Mouse (Mus musculus) stomach, embryonic 14.5 days (tissue): ENCODE measurements around the gene Zfp566. TPM values are rescaled to one million over a fixed set of nuclear protein-coding genes. Genes with fewer than 3 reads are reported as not detected.
A peak's percentile ranks its signal among the peaks of the same experiment; 100 is the strongest.

ENCODE experiments used
- ATAC-seq: fragments of 200-750 bp; cut with Nextera tagmentation; 2 replicates; pipeline ENCODE4 v1.8.0; 2017; ENCODE audit warnings: low read depth, moderate TSS enrichment; ENCODE audit not compliant: insufficient number of reproducible peaks, insufficient read depth, low FRiP score
- H3K27ac ChIP-seq: fragments of 300-500 bp; sonication (generic); 2 replicates; pipeline ENCODE4 v1.5.1; 2014; ENCODE audit warnings: mild to moderate bottlenecking, low read length, moderate library complexity, mixed read lengths
- H3K27me3 ChIP-seq: fragments of 300-500 bp; sonication (generic); 2 replicates; pipeline ENCODE4 v1.6.1; 2014; ENCODE audit warnings: low read length, control low read depth, mixed read lengths; ENCODE audit not compliant: control insufficient read depth, insufficient read depth
- H3K36me3 ChIP-seq: fragments of 300-500 bp; sonication (generic); 2 replicates; pipeline ENCODE4 v1.6.1; 2014; ENCODE audit warnings: mild to moderate bottlenecking, control low read depth, low read length, moderate library complexity, mixed read lengths; ENCODE audit not compliant: control insufficient read depth, insufficient read depth
- H3K4me1 ChIP-seq: fragments of 300-500 bp; sonication (generic); 2 replicates; pipeline ENCODE4 v1.6.1; 2014; ENCODE audit warnings: low read length, control low read depth, mixed read lengths; ENCODE audit not compliant: control insufficient read depth, insufficient read depth
- H3K4me2 ChIP-seq: fragments of 300-500 bp; sonication (generic); replicated peaks from 2 replicates; pipeline ENCODE4 v1.6.1; 2014; ENCODE audit warnings: low read depth, low read length, control low read depth
- H3K4me3 ChIP-seq: fragments of 300-500 bp; sonication (generic); 2 replicates; pipeline ENCODE4 v1.5.1; 2014; ENCODE audit warnings: low read depth, low read length, control low read depth
- H3K9ac ChIP-seq: fragments of 300-500 bp; sonication (generic); replicated peaks from 2 replicates; pipeline ENCODE4 v1.6.1; 2014; ENCODE audit warnings: low read depth, mild to moderate bottlenecking, control low read depth, low read length, moderate library complexity, mixed read lengths
- H3K9me3 ChIP-seq: fragments of 300-500 bp; sonication (generic); 2 replicates; pipeline ENCODE4 v1.6.1; 2016; ENCODE audit warnings: low read depth, low read length, control low read depth; ENCODE audit not compliant: control insufficient read depth
- WGBS: fragments of 180-500 bp; shearing (Covaris S2); extraction: QIAGEN DNeasy Blood & Tissue Kit; methylation state at CpG from one replicate; pipeline ENCODE4 v1.1.7; 2014; 5-methylcytosine and 5-hydroxymethylcytosine counted together
- polyA plus RNA-seq: library from polyadenylated mRNA; unstranded; fragments of >200 nt; fragmentation: Nextera tagmentation; extraction: Ambion mirVana; gene quantifications from 2 replicates; pipeline ENCODE4 v1.2.1, GENCODE M21; 2014

Gene Zfp566
- polyA plus RNA-seq, 1 experiment from 2014 or later: 11.2 TPM

DNA sequence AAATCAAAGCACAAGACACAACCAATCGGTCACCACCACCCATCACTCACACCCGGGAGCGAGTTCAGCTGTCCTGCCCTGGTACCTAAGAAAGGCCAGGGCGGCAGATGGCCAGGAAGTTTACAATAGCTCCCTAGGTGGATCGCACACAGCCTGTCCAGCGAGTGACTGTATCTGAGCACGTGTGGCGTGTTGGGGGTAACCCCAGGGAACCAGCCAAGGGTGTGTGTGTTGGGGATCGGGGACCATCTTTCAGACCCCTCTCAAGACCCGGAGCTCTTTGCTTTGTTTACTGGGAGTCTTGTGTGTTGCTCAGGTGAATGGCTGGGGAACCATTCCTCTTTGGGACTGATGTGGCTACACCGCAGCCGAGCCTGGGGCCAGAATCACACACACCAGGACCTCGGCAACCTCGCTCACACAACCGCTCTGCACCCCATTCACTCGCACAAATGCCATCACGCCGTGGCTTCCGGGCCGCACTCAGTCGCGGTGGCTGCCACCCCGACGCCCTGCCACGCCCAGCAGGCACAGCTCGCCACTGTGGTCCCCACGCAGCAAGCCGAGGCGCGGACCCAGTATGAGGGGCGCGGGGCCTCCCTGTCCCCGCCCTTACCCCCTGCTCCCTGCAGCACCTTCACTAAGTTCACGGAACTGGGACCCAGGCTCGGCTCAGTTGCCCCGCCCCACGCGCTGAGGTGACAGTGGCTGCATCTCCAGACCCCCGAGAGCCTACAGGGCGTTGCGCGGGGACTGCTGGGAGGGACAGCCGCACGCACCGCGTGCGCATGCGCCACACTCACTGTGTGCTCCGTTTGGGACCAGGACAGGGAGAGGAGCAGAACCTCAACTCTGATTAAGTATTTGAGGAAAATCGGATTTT is 17.9 kb downstream of the Zfp566 start, which contains the start of gene Zfp82:
Zfp82 (minus strand) TSS at position 755 of the 883 bp plus-strand sequence.
- Histone ChIP-seq H3K27me3 (no peaks in the 10 kb centered on the region), H3K4me3 (peak within 1 kb of the TSS; percentile 73), H3K4me2 (peak within 1 kb of the TSS; percentile 73), H3K27ac (no peak within 1 kb of the TSS), H3K4me1 (no peaks in the 10 kb centered on the region), H3K9ac (peak within 1 kb of the TSS; percentile 47), H3K36me3 (peaks cover 9% of the 10 kb centered on the region), H3K9me3 (no peaks in the 10 kb centered on the region)
- under 1% methylated on average over 50 of the region's 50 CpGs for WGBS
- ATAC-seq: peak; percentile 89

DNA sequence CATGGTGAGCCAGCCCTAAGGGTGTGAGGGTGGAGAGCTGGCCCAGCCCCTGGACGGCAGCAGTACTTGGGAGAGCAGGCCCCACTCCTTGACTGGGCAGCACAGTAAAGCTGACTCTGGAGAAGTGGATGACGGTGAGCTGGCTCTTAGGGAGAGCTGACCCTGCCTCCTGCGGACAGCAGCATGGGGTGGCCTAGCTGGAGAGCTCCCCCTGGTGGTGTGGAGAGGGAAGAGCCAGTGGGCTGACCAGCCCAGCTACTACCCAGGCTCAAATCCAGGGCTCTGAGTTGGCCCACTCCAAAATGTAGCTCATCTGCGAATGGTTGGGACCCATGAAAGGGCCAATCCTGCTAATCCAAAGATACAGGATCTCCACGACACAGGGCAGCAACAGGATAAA is 25.7 kb downstream of the Zfp566 start:
- no peaks in the 10 kb centered on the region for H3K4me1 ChIP-seq
- WGBS: 81% methylated on average over 5 of the region's 5 CpGs
- no peak overlapping the region for H3K4me2 ChIP-seq
- H3K9me3 ChIP-seq: no peaks in the 10 kb centered on the region
- no peaks in the 10 kb centered on the region for H3K27me3 ChIP-seq
- ATAC-seq: no peak
- peaks cover 20% of the 10 kb centered on the region for H3K36me3 ChIP-seq
- no peak overlapping the region for H3K9ac ChIP-seq
- no peak overlapping the region for H3K27ac ChIP-seq
- H3K4me3 ChIP-seq: no peak overlapping the region

- H3K27ac ChIP-seq: no peak overlapping the region
- H3K9me3 ChIP-seq: no peaks in the 10 kb centered on the region
- no peak overlapping the region for H3K9ac ChIP-seq
- H3K36me3 ChIP-seq: peaks cover 21% of the 10 kb centered on the region
- no peak for ATAC-seq
- H3K4me3 ChIP-seq: no peak overlapping the region
- no peaks in the 10 kb centered on the region for H3K4me1 ChIP-seq
- WGBS: 84% methylated on average over 5 of the region's 5 CpGs
- H3K27me3 ChIP-seq: no peaks in the 10 kb centered on the region
- no peak overlapping the region for H3K4me2 ChIP-seq
These were observed 27.8 kb downstream of the Zfp566 start for GRCm38 (mm10) chr7:30062478-30062877.

DNA sequence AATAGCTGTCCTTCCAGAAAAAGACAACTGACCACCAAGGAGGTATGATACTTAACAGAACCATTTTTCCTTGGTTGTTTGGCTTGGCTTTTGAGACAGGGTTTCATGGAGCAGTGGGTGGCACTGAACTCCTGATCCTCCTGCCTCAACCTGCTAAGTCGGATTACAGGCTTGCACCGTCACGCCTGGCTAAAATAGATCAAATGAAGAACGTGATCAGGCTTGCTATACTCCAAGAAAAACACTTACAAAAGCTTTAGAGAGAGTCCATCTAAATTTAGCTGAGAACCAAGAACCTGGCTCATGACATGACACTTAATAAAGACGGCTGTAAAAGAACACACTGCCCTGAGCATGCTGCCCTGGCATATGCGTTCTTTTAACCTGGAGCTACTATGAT is 30.0 kb downstream of the Zfp566 start:
- 73% methylated on average over 6 of the region's 6 CpGs for WGBS
- no peaks in the 10 kb centered on the region for H3K9me3 ChIP-seq
- ATAC-seq: no peak
- no peak overlapping the region for H3K4me3 ChIP-seq
- no peak overlapping the region for H3K27ac ChIP-seq
- no peak overlapping the region for H3K4me2 ChIP-seq
- H3K9ac ChIP-seq: no peak overlapping the region
- no peaks in the 10 kb centered on the region for H3K4me1 ChIP-seq
- H3K36me3 ChIP-seq: peaks cover 15% of the 10 kb centered on the region
- H3K27me3 ChIP-seq: no peaks in the 10 kb centered on the region

GRCm38 (mm10) chr7:30053591-30053990 is 36.7 kb downstream of the Zfp566 start:
- Histone ChIP-seq H3K27me3 (no peaks in the 10 kb centered on the region), H3K9ac (no peak overlapping the region), H3K9me3 (no peaks in the 10 kb centered on the region), H3K4me3 (no peak overlapping the region), H3K4me1 (peaks cover 5% of the 10 kb centered on the region; the same call in 1 of the 2 replicates), H3K27ac (no peak overlapping the region), H3K4me2 (no peak overlapping the region), H3K36me3 (no peaks in the 10 kb centered on the region)
- ATAC-seq: no peak
- WGBS: under 1% methylated on average over 3 of the region's 3 CpGs

GRCm38 (mm10) chr7:30050882-30051548 is 39.3 kb downstream of the Zfp566 start, which contains the start of gene Zfp14:
Zfp14 (minus strand) TSS chr7:30051380.
- H3K36me3 ChIP-seq: no peaks in the 10 kb centered on the region
- H3K4me2 ChIP-seq: peak within 1 kb of the TSS; percentile 79
- no peaks in the 10 kb centered on the region for H3K9me3 ChIP-seq
- peaks cover 5% of the 10 kb centered on the region; the same call in 1 of the 2 replicates for H3K4me1 ChIP-seq
- H3K27me3 ChIP-seq: no peaks in the 10 kb centered on the region
- peak within 1 kb of the TSS; percentile 67 for H3K9ac ChIP-seq
- H3K27ac ChIP-seq: peak within 1 kb of the TSS; percentile 63
- H3K4me3 ChIP-seq: peak within 1 kb of the TSS; percentile 82
- ATAC-seq: peak; percentile 97
- under 1% methylated on average over 40 of the region's 40 CpGs for WGBS

- peaks cover 5% of the 10 kb centered on the region; the same call in 1 of the 2 replicates for H3K4me1 ChIP-seq
- no peak overlapping the region for H3K9ac ChIP-seq
- no peak overlapping the region for H3K27ac ChIP-seq
- no peak for ATAC-seq
- H3K9me3 ChIP-seq: no peaks in the 10 kb centered on the region
- WGBS: 84% methylated on average over 4 of the region's 4 CpGs
- H3K36me3 ChIP-seq: no peaks in the 10 kb centered on the region
- H3K4me3 ChIP-seq: no peak overlapping the region
- no peaks in the 10 kb centered on the region for H3K27me3 ChIP-seq
- no peak overlapping the region for H3K4me2 ChIP-seq
These were observed 42.2 kb downstream of the Zfp566 start for GRCm38 (mm10) chr7:30048126-30048525.

DNA sequence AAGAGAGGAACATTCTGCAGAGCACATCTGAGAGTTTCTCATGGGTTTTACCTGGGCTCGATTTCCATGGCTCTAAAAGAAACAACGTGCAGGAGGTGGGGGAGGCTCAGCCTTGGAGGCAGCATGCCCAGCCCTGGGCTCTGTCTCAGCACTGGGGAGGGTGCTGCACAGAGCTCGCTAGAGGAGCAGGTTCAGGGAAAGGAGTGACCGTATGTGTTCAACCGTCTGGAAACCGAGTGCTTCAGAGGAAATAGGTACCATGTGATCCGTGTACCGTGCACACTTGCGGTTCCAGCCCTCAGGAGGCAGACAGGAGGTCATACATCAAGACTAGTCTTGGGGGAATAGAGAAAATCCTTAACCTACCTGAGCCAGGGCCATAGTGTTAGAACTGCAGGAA is 46.0 kb downstream of the Zfp566 start:
- ATAC-seq: no peak
- 55% methylated on average over 9 of the region's 9 CpGs for WGBS
- no peak overlapping the region for H3K4me3 ChIP-seq
- H3K4me2 ChIP-seq: no peak overlapping the region
- no peaks in the 10 kb centered on the region for H3K36me3 ChIP-seq
- no peaks in the 10 kb centered on the region for H3K27me3 ChIP-seq
- H3K27ac ChIP-seq: no peak overlapping the region
- H3K9ac ChIP-seq: no peak overlapping the region
- no peaks in the 10 kb centered on the region for H3K9me3 ChIP-seq
- H3K4me1 ChIP-seq: no peaks in the 10 kb centered on the region
